Mouse (Mus musculus) ovary, adult 18-20 months (tissue): ENCODE measurements at regions not wholly inside any gene's neighbourhood (a gene's known extent, or its start where the extent isn't known, plus 50 kb on each side); places are given as distances from the start of the nearest gene placed in this dataset.
A peak's percentile ranks its signal among the peaks of the same experiment; 100 is the strongest.

Experiments
- DNase-seq: peaks from one replicate; pipeline ENCODE4 v3.0.0; 2022; ENCODE audit warnings: low spot score, mixed read lengths

DNA sequence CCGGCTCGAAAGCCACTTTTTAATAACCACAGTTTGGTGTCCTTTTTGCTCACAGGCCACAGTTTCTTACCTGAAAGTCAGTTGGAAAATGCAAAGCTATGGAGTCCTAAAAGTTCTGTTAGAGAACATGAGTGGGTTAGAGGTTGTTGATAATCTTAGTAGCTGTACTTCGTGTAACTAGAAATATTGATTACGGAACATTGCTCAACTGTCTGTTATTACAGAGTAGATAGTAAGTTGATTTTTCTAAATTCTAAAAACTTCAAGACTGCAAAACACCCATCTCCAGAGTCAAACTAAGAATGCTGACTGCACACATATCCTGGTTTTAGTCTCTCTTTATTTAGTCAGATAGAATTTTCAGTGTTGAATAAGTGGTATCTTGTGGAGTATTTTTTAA lies 111.0 kb downstream of the Slc38a4 start:
- DNase-seq: no peak

DNA sequence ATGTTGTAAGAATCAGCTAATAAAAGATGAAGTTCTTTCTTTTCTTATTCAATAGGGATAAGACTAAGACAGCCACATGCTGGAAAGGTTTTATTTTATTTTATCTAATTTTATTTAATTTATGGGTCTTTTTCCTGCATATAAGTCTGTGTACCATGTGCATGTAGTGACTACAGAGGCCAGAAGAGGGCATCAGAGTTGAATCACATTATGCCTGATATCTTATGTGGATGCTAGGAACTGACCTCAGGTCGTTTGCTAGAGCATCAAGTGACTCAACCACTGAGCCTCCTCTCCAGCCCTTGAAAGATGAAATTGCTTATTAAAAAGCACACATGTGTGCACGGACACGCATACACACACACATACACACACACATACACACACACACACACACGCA lies 113.1 kb downstream of the Slc38a4 start:
- DNase-seq: no peak

DNA sequence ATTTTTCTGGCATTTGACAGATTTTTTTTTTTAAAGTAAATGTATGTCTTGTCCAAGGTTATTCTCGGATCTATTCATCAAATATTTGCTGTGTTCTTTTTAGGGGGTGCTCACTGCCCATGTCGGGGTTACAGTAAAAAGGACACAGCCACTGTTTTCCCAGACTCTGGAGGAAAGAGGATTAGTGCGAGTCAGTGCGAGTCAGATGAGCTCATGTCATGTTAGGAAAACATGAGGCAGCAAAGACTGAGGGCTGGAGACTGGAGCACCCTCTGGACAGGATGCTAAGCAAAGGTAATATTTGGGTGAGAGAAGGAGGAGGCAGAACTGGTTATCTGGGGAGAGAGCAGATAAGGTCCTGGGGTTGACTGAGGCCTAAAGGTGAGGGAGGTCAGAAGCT lies 117.3 kb downstream of the Slc38a4 start:
- no peak for DNase-seq

DNA sequence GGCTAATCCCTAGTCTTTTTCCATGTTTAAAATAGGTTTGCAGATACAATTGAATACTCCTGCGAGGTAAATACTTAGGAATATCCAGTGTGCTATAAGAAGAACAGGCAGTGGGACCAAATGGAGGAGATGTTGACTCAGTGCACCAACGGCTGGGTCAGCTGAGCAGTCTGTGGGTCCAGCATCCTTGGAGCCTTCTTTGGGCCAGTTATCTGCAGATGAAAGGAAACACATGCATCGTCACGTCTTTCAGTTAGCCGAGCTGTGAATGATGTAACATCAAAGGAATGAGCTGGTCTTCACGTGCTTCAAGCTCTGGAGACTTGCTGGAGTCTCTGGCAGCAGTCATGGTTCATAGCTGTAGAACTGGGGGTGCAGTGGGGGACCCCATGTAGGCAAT lies 118.1 kb downstream of the Slc38a4 start:
- no peak for DNase-seq

DNA sequence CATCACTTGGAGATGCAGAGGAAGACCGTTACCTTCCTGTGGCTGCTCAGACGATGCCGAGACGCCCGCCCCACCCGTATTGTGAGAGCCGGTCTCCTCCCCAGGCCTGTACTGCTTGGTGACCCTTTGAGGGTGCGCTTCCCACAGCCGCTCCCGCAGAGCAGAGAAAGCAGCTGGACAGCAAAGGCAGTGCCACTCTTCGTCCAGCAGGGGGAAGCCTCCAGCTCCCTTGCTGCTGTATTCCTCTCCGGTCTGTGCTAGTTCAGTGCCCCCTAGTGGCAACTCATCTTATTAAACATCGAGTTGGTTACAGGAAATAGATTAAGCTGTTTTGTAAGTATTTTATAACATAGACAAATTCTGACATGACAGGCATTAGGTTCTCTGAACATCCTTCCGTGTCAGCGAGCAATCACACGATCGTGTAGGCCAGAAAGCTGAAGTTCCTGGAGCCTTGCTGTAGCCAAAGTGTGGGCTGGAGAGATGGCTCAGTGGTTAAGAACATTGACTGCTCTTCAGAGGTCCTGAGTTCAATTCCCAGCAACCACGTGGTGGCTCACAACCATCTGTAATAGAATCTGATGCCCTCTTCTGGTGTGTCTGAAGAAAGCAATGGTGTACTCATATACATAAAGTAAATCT lies 118.9 kb downstream of the Slc38a4 start:
- peak; percentile 76 for DNase-seq

DNA sequence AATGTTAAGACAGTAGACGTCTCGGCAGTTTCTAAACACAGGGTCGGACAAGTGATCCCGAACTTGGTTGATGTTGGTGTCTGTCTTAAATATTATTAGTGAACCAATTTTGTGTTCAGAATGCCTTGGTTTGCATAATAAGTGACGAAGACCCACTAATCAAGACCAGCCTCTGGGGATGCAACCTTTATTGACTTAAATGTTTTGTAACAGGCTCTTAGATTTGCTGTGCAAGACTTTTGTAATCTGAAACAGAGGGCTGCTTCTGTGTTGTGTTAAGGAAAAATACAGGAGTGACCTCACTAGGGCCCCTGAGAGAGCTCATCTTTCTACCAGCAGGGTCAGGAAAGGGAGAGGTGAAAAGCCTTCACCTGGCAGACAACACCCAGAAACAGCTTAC lies 119.5 kb downstream of the Slc38a4 start:
- no peak for DNase-seq

DNA sequence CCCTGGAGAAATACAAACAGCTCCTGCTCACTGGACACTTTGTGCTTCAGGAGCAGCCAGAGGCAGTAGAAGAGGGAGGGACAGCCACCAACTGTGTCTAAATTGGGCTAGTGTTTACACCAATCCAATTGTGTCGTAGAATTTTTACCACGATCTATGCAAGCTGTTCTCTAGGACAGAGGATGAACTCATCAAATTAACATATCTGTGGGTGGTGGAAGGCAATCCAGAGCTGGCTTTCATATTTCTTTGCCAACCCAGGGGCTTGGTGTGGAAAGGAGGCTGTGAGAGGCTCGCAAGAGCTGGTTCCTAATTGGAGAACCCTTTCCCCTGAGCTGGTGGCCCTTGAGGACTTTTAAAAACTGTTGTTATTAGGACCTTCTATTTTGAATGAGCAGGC lies 122.3 kb downstream of the Slc38a4 start:
- DNase-seq: no peak

DNA sequence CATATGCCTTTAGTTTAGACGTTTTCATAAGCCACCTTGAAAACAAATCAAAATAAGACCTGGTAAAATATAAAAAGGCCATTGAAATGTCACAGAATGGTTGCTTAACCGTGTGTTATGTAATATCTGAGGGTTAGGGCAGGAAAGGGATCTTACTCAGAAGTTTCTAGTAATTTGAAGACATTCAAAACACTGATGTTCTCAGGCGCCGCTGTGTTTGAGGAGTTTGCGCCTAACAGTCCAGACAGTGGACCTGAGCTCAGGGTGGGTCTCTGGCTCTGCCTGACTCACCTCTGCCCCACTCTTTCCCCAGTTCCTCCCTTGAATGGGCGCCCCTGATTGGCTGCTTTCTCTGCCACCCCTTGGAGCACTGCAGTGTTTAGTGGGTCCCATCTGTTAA lies 125.2 kb downstream of the Slc38a4 start:
- no peak for DNase-seq

DNA sequence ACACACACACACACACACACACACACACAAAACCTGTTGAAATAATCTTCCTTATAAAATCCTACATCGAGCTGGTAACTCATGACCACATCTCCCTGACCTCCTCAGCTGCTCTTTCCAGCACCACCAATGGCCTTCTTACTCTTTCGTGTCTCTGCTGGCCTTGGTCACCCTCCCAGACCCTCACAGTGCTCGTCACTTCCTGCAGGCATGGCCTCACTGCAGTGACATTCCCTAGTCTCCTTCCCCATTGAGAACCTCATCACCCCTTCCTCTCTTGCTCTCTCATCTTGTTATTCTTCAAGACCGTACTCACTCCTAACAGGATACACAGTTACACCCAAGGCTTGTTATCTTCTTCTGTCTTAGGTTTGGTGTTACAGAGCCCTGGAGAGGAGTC lies 126.0 kb downstream of the Slc38a4 start:
- no peak for DNase-seq

DNA sequence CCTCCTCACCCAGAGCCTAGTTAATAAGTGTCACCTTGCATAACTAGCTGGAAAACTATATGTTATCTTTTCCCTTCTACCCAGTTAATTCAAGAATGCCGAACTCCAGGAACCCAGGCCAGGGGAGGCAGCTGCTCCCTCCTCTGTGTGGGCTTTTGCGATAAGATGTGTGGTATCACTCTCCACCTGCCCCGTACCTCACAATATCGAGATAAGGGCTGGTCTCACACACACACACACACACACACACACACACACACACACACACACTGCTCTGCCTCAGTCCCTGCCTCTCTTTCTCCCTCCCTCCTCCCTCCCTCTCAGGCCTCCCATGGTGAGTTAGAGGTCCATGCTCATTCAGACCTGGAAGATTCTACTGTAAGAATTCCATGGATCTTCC lies 127.1 kb downstream of the Slc38a4 start:
- no peak for DNase-seq

DNA sequence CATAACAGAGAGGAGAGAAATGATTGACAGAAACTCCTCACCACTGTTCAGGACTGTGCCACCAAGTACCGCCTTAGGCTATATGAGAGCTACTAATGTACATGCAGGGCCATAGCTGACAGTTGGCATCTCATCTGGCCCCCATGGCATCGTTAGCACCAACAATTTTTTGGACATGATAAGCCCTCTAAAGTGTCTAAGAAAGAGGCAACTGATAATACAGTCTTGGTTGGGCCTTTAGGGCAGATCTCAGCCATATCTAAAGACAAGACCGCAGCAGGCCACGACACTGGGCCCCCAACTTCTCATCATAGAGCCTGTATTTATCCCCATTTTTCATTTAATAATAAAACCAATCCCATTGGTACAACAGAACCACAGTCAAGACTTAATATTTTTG lies 128.1 kb downstream of the Slc38a4 start:
- DNase-seq: no peak

DNA sequence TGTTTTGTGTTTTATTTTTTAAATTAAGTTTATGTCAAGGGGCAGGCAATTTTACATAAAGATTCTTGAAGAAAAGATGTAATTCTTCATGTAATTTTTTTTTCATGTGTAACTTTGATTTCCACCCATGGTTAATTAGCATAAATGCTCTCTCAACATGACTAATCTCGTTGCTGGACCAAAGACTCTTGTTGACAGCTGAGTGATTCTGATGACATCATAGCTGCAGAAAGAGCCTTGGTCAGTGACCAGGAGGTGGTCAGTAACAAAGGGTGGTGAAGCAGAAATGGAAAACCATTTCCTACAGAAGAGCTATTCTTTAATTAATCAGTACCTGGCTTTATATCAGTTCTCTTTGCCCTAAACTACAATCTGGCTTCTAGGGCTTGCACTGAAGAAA lies 129.1 kb downstream of the Slc38a4 start:
- no peak for DNase-seq

DNA sequence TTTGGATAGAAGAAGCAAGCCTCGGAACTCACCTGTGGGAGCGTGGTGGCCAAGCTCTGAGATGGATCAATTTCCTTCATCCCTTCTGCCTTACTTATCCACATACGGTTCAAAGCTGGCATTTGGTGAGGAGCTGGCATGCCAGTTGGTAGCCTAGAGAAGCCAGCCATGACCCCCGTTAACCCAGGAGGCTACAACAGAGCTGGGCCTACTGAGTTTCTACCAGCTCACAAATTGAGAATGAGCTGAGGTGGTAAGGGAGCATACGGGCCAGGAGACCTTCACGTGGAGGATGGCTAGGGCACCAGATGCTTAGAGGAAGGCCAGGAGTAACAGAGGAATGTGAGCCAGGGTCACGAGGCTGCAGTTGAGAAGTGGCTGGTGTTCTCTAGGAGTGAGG lies 139.2 kb downstream of the Slc38a4 start:
- DNase-seq: no peak

DNA sequence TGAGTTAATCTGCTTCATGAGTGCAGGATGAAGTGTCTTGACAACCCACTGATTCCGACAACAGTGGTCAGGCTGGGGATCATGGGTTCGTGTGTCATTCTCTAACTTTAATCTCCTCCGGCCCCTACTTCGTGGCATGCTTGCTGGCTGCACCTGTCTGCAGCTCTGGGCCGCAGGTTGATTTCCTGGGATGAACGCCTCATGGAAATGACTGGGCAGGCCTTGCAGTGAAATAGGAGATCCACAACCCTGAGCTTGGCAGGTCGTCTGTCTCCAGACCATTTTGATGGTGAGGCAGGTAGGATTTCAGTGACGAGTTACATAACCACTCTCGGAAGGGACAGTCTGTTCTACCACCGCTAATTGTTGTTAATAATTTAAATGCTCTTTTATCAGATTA lies 140.2 kb downstream of the Slc38a4 start:
- no peak for DNase-seq

DNA sequence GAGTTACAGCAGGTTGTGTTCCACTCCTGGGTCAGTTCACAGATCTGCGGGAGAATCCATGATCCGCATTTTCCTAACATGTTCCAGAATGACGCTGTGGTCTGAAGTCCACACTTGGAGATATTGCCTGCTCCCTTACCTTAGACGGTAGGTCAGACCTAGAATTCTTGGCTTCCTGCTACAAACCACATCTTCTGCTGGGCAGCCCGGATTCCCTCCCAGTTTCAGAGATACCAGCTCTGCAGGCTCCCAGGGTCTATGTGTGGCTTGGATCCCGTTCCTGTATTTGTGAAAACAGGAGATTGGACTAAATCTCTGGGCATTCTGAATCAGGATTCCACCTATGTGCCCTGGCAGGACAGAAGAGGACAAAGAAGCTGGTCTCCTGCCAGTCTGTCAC lies 140.8 kb downstream of the Slc38a4 start:
- DNase-seq: no peak

DNA sequence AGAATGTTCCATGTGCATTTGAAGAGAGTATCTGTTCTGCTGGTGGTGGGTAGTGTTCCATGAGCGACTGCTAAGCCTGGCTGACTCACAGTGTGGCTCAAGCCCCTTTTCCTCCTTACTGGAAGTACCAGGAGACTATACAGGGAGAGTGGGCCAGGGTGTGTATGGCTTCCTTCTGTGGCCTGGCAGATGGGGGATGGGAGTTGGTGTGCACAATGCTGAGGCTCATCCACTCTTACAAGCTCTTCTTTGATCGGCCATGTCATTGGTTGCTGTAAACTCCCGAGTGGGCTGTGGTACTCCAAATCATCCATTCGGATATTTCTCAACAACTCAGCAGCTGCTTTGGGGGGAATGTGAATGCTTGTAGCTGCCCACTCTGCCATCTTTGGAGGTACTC lies 150.2 kb downstream of the Slc38a4 start:
- no peak for DNase-seq

DNA sequence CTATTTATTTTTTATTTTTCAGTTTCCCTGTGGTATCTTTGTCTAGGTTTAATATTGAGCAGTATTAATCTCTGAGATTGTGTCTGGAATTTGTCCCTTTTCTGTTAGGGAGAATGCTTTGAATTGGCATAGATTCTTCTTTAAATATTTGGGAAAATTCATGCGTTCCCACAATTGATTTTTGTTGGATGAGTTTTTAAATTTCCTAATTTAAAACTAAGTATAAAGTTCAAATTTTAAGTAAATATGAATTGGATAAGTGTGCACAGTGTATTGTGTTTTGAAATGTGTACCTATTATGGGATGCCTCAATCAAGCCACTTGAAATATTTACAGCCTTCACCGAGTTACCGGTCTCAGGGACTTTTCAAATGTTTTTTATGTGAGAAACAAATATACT lies 152.3 kb downstream of the Slc38a4 start:
- no peak for DNase-seq

DNA sequence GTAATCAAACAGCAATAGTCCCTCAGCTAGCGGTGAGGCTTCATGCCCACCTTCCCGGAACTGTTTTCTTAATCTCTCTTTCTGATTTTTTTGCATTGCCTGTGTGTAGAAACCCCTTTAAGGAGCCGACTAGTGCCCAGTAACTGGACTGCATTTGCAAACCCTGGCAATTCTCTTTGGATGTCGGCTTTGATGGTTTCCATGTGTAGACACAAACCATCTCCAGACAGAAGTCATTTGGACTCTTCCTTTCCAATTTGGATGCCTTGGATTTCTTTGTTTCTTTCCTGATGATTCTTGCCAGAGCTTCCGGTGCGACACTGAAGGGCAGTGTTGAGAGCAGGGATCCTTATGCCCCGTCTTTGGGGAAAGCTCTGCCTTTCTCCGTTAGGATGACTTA lies 153.0 kb downstream of the Slc38a4 start:
- DNase-seq: no peak

DNA sequence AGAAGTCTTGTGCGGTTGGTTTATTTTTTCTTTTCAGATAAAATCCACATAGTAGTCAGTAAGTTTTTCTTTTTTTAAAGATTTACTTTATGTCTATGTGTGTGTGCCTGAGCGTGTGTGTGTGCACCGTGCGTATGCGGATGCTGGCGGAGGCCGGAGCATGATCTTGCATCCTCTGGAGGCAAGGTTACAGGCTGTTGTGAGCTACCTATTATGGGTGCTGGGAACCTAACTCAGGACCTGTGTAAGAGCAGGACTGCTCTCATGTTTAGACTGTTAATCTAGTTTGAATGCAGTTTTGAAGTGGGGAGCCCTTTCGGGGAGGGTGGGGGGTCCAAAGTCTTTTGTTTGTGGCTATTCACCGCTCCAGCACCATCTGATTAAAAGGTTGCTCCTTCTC lies 154.1 kb downstream of the Slc38a4 start:
- DNase-seq: no peak

DNA sequence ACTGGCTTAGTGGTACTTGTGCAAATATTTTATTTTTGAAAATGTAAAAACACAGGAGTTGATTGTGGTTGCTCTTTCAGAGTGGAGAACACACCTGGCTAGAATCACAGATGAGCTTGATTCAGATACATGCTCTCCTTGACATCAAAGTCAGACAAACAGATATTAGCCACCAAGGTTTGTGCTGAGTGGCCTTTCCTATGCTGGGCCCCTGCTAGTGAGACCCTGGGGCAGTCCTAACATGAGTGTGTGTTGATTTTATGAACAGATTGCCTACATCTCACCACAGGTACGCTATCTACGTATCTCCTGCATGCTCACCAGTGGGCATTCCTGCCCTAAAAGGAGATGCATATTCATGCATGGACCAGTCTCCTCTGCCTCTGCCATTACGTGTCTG lies 157.5 kb downstream of the Slc38a4 start:
- DNase-seq: no peak

DNA sequence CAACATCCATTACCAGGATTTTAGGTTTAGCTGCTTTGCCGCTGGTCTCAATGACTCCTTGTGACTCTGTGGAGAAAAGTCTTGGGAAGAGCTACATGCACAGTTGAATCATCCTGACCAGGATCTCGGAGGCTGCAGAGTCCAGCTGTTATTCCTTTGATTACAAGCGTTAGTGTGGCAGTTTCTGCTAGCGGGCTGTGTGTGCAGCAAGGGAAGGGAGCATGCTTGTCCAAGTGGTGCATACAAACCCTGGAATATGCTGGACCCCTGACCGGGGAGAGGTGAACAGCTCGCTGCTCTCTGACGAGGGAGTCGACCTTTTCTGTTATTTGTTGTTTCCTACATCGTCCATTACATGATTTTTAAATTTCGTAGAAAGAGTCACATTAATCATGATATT lies 170.9 kb downstream of the Slc38a4 start:
- no peak for DNase-seq

DNA sequence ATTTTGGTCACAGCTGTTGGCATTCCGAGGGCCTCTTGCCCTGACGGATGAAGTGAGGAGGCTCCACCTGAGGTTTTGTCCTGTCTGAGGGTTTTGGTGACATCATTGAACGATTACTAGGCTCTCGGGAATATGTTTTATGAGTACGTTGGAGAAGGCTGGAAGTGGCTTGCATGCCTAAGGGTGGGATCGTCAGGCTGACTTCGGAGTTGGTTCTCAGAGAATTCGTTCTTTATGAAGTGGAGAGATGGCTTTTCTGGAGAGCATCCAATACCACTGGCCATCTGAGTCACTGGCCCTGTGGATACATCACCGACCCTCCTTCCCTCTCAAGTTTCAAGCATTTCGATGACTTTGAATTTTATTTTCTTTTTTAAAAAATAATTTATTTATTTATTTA lies 172.0 kb downstream of the Slc38a4 start:
- DNase-seq: no peak

DNA sequence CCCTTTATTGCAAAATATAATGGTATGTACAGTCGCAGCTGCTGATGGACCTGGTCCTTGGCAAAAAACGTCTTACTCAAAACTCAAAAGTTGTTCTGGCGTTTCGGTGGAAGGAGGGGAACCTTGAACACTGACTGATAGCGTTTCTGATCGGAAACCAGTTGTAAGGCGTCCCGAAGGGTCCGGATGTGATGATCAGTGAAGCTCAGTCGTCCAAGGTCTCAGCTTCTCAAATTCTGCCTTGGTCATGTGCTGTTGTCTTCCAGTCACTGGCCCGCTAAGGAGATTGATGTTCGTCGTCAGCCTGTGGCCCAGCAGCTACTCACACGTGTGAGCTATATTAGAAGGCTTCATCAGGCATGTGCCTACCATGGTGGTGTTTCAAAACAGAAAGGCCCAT lies 173.5 kb downstream of the Slc38a4 start:
- no peak for DNase-seq

DNA sequence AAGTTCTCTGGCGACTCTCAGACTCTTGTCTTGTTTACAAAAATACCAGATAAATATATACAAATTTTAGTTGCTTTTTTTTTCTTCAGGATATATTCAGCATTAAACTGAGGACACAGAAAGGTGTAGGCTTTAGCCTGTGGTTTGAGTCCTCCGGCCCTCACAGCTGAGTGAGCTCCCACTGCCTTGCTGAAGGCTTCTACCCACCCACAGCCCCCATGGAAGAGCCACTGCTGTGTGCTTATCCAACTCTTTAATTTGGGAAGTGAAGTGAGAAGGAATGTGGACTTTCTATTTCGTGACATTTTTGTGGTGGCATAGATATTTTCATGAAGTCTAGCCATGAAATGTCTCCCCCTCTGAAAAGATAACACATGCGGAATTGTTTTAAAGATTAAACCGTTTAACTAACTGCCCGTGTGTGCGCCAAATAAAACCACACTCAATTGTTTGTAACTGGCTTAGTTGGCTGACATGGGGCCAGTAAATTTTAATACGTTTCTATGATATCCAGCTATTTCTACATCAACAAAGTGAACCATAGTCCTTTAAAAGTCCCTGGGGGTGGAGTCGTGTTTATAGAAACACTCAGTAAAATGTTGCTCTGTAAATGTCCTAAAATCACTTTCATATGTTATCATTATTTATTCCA lies 174.1 kb downstream of the Slc38a4 start:
- no peak for DNase-seq
